Mouse (Mus musculus): Measurements from ENCODE around the gene Capn5. TPM values are rescaled to one million over a fixed set of nuclear protein-coding genes. Genes with fewer than 3 reads are reported as not detected.

Capn5 gene
- total and polyA plus RNA-seq, 3 experiments = 0.26 to 0.55 (median 0.27) TPM

GRCm38 (mm10) chr7:98178560-98179231 is 622 bp upstream of the Capn5 start:
- Histone ChIP-seq H3K9ac (ENCODE audit: insufficient read depth, low read depth) (peak overlapping the region; percentile 68), H3K27me3 (replicated peaks) (peaks cover 22% of the 10 kb centered on the region), H3K4me1 (ENCODE audit: control insufficient read depth in 1 of 2, insufficient read depth in 2 of 2) (peaks cover 5 to 24% of the 10 kb centered on the region in 2 experiments), H3K36me3 (replicated peaks in 1 of 2; ENCODE audit: control insufficient read depth in 1 of 2, insufficient read depth in 1 of 2, low read length in 1 of 2) (no peaks in the 10 kb centered on the region), H3K9me3 (replicated peaks; ENCODE audit: low read length) (no peaks in the 10 kb centered on the region), H3K79me2 (replicated peaks; ENCODE audit: control insufficient read depth, extremely low read depth, insufficient read depth, poor library complexity, severe bottlenecking) (no peaks in the 10 kb centered on the region), H3K4me2 (ENCODE audit: insufficient read depth, low read depth, poor library complexity, severe bottlenecking) (peak overlapping the region; percentile 57), H3K27ac (ENCODE audit: insufficient read depth, low read depth) (no peak overlapping the region), H3K4me3 (replicated peaks in 1 of 3; ENCODE audit: low read depth in 2 of 3, low read length in 2 of 3, poor library complexity in 1 of 3) (peak overlapping the region; percentile 45 to 82 (median 73))
- TF ChIP-seq SIN3A (IDR thresholded peaks at IDR 0.05; ENCODE audit: low read length) (no peak), MYC (IDR thresholded peaks at IDR 0.05; ENCODE audit: low read depth, low read length) (no peak), ZNF384 (IDR thresholded peaks at IDR 0.05; ENCODE audit: low read depth, low read length) (no peak), POLR2AphosphoS2 (IDR thresholded peaks at IDR 0.05; ENCODE audit: low read depth, low read length) (no peak), CHD1 (IDR thresholded peaks at IDR 0.05; ENCODE audit: low read depth, low read length) (no peak), UBTF (IDR thresholded peaks at IDR 0.05; ENCODE audit: low read depth, low read length) (no peak), MEF2A (IDR thresholded peaks at IDR 0.05; ENCODE audit: borderline replicate concordance, low read depth, low read length) (no peak), SMC3 (IDR thresholded peaks at IDR 0.05; ENCODE audit: low read depth, low read length) (no peak), MAX (IDR thresholded peaks at IDR 0.05; ENCODE audit: low read length) (no peak), MAZ (IDR thresholded peaks at IDR 0.05; ENCODE audit: low read depth, low read length) (no peak)
- dilution Hi-C loops (cut with MboI; ENCODE audit: extremely low pct_ligation_motif_present, extremely low pct_unique_long_range_greater_than_20kb, low sequenced_read_pairs) = no loop called here
- in situ Hi-C loops (cut with MboI; ENCODE audit: low pct_ligation_motif_present, low pct_unique_long_range_greater_than_20kb, low sequenced_read_pairs) = no loop called here
- DNase-seq (ENCODE audit: extremely low read depth) = no peak

GRCm38 (mm10) chr7:98177566-98177928 is 527 bp downstream of the Capn5 start:
- in situ Hi-C loops (cut with MboI; ENCODE audit: low pct_ligation_motif_present, low pct_unique_long_range_greater_than_20kb, low sequenced_read_pairs) = no loop called here
- H3K4me1 ChIP-seq (ENCODE audit: control insufficient read depth in 1 of 2, insufficient read depth in 2 of 2) = peaks cover 5 to 24% of the 10 kb centered on the region in 2 experiments

GRCm38 (mm10) chr7:98177071-98177485 is 996 bp downstream of the Capn5 start:
- no peak overlapping the region for H3K4me3 ChIP-seq (replicated peaks in 1 of 3; ENCODE audit: low read depth in 2 of 3, low read length in 2 of 3, poor library complexity in 1 of 3)
- in situ Hi-C loops (cut with MboI; ENCODE audit: low pct_ligation_motif_present, low pct_unique_long_range_greater_than_20kb, low sequenced_read_pairs) (no loop called here), dilution Hi-C loops (cut with MboI; ENCODE audit: extremely low pct_ligation_motif_present, extremely low pct_unique_long_range_greater_than_20kb, low sequenced_read_pairs) (no loop called here)
- TF ChIP-seq HCFC1 (IDR thresholded peaks at IDR 0.05; ENCODE audit: low read depth, low read length) = no peak
- no peak for TF ChIP-seq SMC3 (IDR thresholded peaks at IDR 0.05; ENCODE audit: low read depth, low read length)
- TF ChIP-seq NRF1 (IDR thresholded peaks at IDR 0.05; ENCODE audit: low read depth, low read length) = no peak
- TF ChIP-seq RCOR1 (conservative IDR thresholded peaks at IDR 0.05; ENCODE audit: low read depth, low read length) = no peak
- TF ChIP-seq IRF4 (IDR thresholded peaks at IDR 0.05; ENCODE audit: low read depth, low read length) = no peak
- TF ChIP-seq TBP (conservative IDR thresholded peaks at IDR 0.05; ENCODE audit: low read depth, low read length) = no peak
- TF ChIP-seq UBTF (IDR thresholded peaks at IDR 0.05; ENCODE audit: low read depth, low read length) = no peak
- TF ChIP-seq EP300 (IDR thresholded peaks at IDR 0.05; ENCODE audit: low read length) = no peak
- no peak for TF ChIP-seq ZKSCAN1 (IDR thresholded peaks at IDR 0.05; ENCODE audit: borderline replicate concordance, low read depth, low read length)
- no peak for TF ChIP-seq MAZ (IDR thresholded peaks at IDR 0.05; ENCODE audit: low read depth, low read length)
- H3K27me3 ChIP-seq (replicated peaks) = peaks cover 22% of the 10 kb centered on the region
- no peak overlapping the region for H3K4me2 ChIP-seq (ENCODE audit: insufficient read depth, low read depth, poor library complexity, severe bottlenecking)
- H3K4me1 ChIP-seq (ENCODE audit: control insufficient read depth in 1 of 2, insufficient read depth in 2 of 2) = peaks cover 5 to 24% of the 10 kb centered on the region in 2 experiments
- no peaks in the 10 kb centered on the region for H3K36me3 ChIP-seq (replicated peaks in 1 of 2; ENCODE audit: control insufficient read depth in 1 of 2, insufficient read depth in 1 of 2, low read length in 1 of 2)
- H3K79me2 ChIP-seq (replicated peaks; ENCODE audit: control insufficient read depth, extremely low read depth, insufficient read depth, poor library complexity, severe bottlenecking) = no peaks in the 10 kb centered on the region
- H3K9ac ChIP-seq (ENCODE audit: insufficient read depth, low read depth) = no peak overlapping the region
- DNase-seq (ENCODE audit: extremely low read depth) = no peak
- H3K9me3 ChIP-seq (replicated peaks; ENCODE audit: low read length) = no peaks in the 10 kb centered on the region
- H3K27ac ChIP-seq (ENCODE audit: insufficient read depth, low read depth) = no peak overlapping the region

More at GRCm38 (mm10) chr7:98177566-98177928, 527 bp downstream of the Capn5 start:
- Histone ChIP-seq H3K9ac (ENCODE audit: insufficient read depth, low read depth) (no peak overlapping the region), H3K27me3 (replicated peaks) (peaks cover 22% of the 10 kb centered on the region), H3K36me3 (replicated peaks in 1 of 2; ENCODE audit: control insufficient read depth in 1 of 2, insufficient read depth in 1 of 2, low read length in 1 of 2) (no peaks in the 10 kb centered on the region), H3K4me2 (ENCODE audit: insufficient read depth, low read depth, poor library complexity, severe bottlenecking) (peak overlapping the region; percentile 37), H3K79me2 (replicated peaks; ENCODE audit: control insufficient read depth, extremely low read depth, insufficient read depth, poor library complexity, severe bottlenecking) (no peaks in the 10 kb centered on the region), H3K27ac (ENCODE audit: insufficient read depth, low read depth) (no peak overlapping the region), H3K4me3 (replicated peaks in 1 of 3; ENCODE audit: low read depth in 2 of 3, low read length in 2 of 3, poor library complexity in 1 of 3) (peak overlapping the region; percentile 68 to 73 (median 69)), H3K9me3 (replicated peaks; ENCODE audit: low read length) (no peaks in the 10 kb centered on the region)
- dilution Hi-C loops (cut with MboI; ENCODE audit: extremely low pct_ligation_motif_present, extremely low pct_unique_long_range_greater_than_20kb, low sequenced_read_pairs) = no loop called here
- DNase-seq (ENCODE audit: extremely low read depth) = no peak
- TF ChIP-seq UBTF (IDR thresholded peaks at IDR 0.05; ENCODE audit: low read depth, low read length) = no peak
- no peak for TF ChIP-seq USF1 (IDR thresholded peaks at IDR 0.05; ENCODE audit: low read depth, low read length)
- no peak for TF ChIP-seq TBP (conservative IDR thresholded peaks at IDR 0.05; ENCODE audit: low read depth, low read length)
- no peak for TF ChIP-seq ETS1 (conservative IDR thresholded peaks at IDR 0.05; ENCODE audit: low read depth, low read length)
- TF ChIP-seq GABPA (IDR thresholded peaks at IDR 0.05; ENCODE audit: insufficient replicate concordance, low read depth, low read length) = no peak
- no peak for TF ChIP-seq MXI1 (IDR thresholded peaks at IDR 0.05; ENCODE audit: low read depth, low read length)
- no peak for TF ChIP-seq USF2 (conservative IDR thresholded peaks at IDR 0.05; ENCODE audit: low read depth, low read length)

Data from CH12.LX (cell line).